Mouse (Mus musculus) lung, postnatal 10 days (tissue): ENCODE results near the gene Vmn1r159.
"Not testable (repeated sequence)": the region's sequence is repeated elsewhere in the genome, so short reads cannot be mapped to it uniquely, and the experiment has no call there.

Experiments used
- DNase-seq: peaks from one replicate; pipeline ENCODE4 v3.0.0; 2021

Gene Vmn1r159

GRCm38 (mm10) chr7:22843505-22843904, at the start of gene Vmn1r159:
TSS of gene Vmn1r159 (minus strand) at chr7:22843605.
- DNase-seq = not testable (repeated sequence)

DNA sequence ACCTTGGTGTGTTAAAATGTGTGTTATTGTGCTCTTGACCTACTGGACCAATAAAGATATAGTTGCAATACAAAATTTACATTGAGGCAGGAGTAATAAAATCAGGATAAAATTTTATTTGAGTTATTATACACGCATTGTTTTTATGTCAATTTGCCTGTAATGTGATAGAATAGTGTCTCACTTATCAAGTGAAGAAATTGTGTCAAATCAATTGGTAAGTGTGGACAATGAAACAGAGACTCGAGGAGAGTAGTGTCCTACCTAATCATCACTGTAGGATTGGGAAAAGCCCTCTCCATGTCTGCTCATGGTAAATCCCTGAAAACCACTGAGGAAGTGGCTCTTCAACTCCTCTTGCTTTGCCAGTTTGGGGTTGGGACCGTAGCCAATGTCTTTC, 27.5 kb upstream of the Vmn1r159 start, which contains the start of gene Vmn1r160:
Gene Vmn1r160 (plus strand): TSS at position 301 of the 400 bp plus-strand sequence.
- not testable (repeated sequence) for DNase-seq
